Mouse (Mus musculus) right cerebral cortex, postnatal 4 days (tissue): Measurements from ENCODE around the gene Plxnc1.
A peak's percentile ranks its signal among the peaks of the same experiment; 100 is the strongest.

Experiments used
- DNase-seq: peaks from one replicate; pipeline ENCODE4 v3.0.0-alpha.2; 2022

Plxnc1 gene

DNA sequence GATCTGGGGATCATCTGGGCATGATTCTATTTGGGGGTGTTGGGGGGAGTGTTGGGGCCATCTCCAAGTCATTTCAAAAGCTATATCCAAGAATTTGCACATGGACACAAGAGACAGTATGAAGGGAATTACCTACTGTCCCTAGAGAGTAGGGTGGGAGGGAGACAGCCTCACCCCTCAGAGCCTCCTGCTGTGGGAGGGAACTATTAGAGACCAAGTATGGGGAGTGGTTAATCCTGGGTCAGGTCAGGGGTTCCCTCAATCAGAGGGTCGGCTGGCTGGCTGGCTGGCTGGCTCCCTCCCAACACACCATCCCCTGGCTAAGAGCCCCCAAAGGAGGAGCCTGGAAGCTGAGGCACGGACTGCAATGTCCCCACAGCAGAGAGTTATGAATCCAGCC is 24.7 kb downstream of the Plxnc1 start:
- no peak for DNase-seq

GRCm38 (mm10) chr10:94919552-94919951 is 25.1 kb downstream of the Plxnc1 start:
- DNase-seq: no peak

GRCm38 (mm10) chr10:94918618-94919017 is 26.0 kb downstream of the Plxnc1 start:
- no peak for DNase-seq

GRCm38 (mm10) chr10:94917990-94918389 is 26.6 kb downstream of the Plxnc1 start:
- no peak for DNase-seq

DNA sequence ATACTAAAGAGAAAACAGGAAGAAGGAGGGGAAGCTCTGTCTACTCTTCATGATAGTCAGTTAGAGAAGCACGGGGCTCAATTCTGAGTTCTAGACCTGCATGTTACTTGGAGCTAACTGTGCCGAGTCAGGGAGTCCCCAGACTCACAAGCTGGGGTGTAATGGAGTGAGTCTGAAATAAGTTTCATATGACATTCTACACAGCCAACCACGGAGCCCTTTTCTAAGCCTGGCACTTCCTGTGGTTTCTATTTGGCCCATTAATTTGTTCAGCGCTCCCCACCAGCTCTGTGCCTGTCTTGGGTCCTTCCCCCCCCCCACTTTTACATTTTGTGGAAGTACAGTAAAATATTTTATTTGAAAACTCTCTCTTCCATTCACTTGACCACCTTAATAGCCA is 27.3 kb downstream of the Plxnc1 start:
- DNase-seq: no peak

GRCm38 (mm10) chr10:94916610-94917009 is 28.0 kb downstream of the Plxnc1 start:
- no peak for DNase-seq

DNA sequence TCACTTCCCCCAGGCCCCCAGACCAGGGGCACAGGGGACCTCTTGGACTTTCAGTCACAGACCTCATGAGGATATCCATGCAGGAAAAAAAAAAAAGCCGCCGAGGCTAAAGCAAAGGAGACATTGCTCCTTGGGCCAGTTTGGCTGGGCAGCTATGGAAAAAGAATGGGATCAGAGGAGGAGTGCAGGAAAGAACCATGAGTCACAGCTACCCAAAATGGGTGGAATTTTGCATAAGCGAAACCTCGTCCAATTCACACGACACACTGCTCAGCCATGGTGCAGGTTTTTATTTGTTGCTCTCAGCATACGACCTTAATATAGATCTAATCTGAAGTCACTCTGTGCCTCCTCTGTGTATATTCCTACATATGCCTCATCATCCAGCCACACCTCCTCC is 28.9 kb downstream of the Plxnc1 start:
- no peak for DNase-seq

DNA sequence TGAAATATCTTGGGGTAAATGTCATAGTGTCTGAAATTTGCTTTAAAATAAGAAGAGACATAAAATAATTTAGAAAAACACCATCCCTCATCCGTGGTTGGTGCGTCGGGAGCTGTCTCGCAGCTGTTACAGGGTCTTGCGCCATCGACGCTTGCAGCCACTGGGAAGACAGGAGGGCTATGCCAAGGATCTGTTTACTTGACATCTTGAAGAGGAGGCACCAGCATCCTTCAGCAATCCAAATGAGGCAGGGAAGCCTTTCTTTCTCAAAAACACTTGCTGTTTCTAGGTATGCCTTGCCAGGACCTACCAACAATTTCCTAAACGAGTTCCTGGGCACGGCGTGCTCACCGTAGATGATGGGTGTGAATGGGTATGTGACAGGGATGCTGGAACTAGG is 30.6 kb downstream of the Plxnc1 start:
- no peak for DNase-seq

GRCm38 (mm10) chr10:94913336-94913739 is 31.3 kb downstream of the Plxnc1 start:
- no peak for DNase-seq

DNA sequence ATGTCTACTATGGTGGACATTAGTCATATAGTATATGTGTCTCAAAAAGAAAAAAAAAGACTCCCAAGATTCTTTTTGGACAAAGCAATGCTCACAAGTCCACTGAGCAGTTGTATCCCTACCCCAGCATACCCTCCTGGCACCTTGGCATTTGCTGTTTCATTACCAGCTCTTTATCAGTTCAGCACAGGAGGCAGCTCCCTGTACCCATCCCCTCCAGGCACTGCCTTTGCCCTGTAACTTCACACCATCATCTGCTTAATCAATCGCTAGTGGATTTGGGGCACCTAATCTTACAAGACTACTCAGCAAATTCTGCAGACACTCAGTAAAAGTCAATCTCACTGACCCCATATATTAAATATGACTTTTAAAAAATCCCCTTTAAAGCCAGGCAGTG is 32.1 kb downstream of the Plxnc1 start:
- no peak for DNase-seq

DNA sequence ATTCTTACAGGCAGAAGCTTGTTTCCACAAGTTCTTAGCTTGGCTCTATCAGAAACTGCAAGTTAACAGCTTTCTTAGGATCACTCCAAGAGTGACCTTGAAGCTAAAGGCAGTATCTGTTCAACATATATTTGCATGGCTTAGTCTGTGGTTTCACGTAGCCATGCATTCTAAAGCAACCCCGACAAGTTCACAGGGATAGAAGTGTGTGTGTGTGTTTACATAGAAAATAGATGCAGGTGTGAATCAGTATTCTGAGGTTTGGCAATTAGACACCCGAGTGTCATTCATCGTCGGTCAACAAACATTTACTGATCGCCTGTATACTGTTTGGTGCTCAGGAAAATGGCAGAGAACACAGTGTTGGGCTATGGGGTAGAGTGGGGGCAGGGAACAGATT is 33.5 kb downstream of the Plxnc1 start:
- DNase-seq: no peak

- no peak for DNase-seq
These were observed 34.1 kb downstream of the Plxnc1 start for GRCm38 (mm10) chr10:94910570-94910969.

DNA sequence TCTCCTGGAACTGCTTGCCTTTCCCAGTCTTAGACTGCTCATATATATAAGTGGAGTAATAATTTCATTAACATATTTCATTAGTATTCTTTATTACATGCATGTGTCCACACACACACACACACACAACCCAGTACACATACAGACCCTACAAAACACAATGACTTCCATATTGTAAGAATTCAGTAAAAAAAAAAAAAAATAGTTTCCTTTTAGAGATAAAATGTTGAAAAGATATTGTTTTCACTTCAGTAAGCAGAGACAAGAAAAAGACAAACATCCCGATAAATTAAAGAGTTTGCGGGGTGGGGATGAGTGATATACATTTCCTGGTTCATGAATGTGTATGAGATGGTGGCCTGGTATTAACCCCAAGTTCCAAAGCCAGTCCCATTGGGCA is 34.8 kb downstream of the Plxnc1 start:
- no peak for DNase-seq

DNA sequence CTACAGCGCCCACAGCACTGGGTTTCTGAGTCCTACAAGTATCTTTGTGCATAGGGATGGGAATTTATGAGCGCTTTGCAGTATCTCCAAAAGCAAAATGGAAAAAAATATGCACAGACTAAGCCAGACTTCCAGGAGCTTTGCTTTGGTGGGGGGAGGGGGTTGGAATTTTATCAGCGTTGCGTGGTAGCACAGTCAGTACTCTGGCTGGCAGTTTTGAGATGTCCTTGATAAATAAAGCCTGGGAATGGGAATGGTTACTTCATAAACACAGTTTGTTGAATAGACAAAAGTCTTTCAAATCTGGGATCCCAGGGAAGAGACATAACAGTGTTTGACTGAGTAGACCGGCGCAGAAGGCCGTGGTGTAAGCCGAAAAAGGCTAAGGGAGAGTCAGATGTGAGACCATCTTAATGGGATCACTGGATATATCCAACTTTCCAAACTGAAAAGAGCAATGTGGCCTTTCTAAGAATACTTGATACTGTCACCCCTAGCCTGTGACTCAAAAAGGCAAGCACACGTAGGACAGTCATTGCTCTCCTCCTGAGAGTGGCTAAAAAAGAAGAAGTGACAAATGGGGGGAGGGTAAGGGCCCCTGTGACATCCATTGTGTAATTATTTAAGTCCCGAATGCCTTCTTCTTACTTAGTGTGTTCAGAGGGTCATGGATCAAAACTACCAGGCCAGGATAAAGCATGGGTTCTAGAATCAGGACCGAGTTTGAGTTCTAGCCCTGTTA is 35.5 kb downstream of the Plxnc1 start:
- DNase-seq: no peak

GRCm38 (mm10) chr10:94905689-94906473 is 38.8 kb downstream of the Plxnc1 start:
- peak; percentile 66 for DNase-seq

- DNase-seq: peak; percentile 43
These were observed 39.4 kb downstream of the Plxnc1 start for GRCm38 (mm10) chr10:94905219-94905618.

GRCm38 (mm10) chr10:94896950-94897349 is 47.7 kb downstream of the Plxnc1 start:
- DNase-seq: no peak

DNA sequence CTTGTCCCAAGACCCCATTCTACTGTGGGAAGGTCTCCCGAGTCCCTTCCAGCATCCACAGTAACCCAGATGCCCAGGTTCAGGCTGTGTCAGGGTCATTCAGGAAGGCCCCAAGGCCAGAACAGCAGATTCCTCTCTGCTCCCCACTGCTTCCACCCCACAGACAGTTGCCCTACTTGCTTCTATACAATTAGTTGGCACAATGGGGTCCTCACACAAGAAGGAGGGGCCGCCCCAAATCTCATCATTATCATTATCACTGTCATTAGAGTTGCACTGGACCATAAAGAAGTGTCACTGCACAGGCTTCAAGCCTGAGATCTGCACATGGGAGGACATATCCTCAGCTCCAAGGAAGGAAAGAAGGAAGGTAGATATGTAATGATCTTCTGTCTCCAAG is 48.3 kb downstream of the Plxnc1 start:
- no peak for DNase-seq

- DNase-seq: no peak
These were observed 48.8 kb downstream of the Plxnc1 start for GRCm38 (mm10) chr10:94895876-94896275.

- no peak for DNase-seq
These were observed 54.9 kb downstream of the Plxnc1 start for GRCm38 (mm10) chr10:94889735-94890134.

- no peak for DNase-seq
These were observed 61.4 kb downstream of the Plxnc1 start for GRCm38 (mm10) chr10:94883216-94883615.

DNA sequence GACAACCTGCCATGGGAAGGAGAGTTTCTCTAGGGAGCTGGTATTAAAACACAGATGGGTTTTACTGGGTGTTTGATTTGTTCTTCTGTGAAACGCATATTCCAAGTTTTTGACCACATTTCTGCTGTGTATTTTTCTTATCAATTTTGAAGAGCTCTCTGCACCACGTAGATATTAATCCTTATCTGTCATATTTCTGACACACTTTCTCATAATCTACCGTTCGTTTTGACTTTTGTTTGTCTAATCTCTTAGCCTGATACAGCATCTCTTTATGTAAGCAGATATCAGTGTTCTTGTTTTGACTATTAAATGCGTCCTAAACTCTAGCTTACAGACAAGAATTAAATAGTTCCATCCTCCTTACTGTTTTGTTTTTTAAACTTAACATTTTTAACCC is 73.1 kb downstream of the Plxnc1 start:
- DNase-seq: no peak

DNA sequence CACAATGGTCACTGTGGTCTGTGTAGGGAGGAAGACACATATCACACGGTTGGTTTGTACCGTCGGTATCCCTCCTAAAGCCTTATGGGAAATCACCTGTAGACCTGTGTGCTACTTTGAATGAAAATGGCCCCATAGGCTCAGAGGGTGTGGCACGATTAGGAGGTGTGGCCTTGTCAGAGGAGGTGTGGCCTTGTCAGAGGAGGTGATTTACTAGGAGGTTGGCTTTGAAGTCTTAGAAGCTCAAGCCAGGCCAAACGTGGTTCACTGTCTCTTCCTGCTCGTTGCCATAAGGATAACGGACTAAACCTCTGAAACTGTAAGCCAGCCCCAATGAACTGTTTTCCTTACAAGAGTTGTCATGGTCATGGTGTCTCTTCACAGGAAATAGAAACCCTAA is 73.5 kb downstream of the Plxnc1 start:
- no peak for DNase-seq
